ENCODE assay signal across 8 mouse cellular contexts in the genomic region with DNA sequence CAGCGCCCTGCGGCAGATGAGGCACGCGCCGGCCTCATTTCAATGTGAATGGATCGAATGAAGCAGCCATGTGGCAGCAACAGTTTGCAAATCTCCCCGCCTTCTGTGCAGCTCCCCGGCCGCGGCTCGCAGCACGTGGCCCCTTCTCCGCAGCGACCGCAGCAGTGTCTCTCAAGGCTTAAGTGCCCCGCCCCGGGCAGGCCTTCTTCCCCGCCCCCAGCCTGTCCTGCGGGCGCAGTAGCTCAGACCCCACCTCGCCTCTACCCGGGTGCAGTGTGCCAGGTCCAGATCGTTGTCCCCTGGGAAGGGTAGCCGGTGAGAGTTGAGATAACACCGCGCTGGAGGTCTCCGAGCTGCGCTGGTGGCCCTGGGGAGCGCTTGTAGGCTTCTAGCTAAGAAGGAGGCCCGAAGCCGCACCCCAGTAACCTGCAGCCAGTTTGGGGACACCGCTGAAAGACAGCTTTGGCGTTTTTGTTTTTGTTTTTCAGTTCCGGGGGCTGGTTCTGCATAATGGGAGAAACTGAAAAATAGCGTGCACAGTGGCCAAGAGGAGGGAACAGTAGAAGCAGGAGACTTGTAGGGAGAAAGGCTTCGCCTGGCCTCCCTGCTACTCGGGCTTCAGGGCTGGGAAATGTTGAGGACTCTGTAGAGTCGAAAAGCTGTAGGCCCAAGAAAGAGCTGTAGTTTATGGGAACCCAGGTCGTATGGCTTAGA. TPM values are rescaled to one million over a fixed set of nuclear protein-coding genes. Genes with fewer than 3 reads are reported as not detected.
DNase-seq lines count a peak whose midpoint lies in the region; ATAC-seq and TF ChIP-seq lines count a peak whose summit lies in the region.

No protein-coding gene starts in this region.

- no peak overlapping the region for H3K4me3 ChIP-seq in cerebellum, adult 2 months (replicated peaks; ENCODE audit: insufficient read depth, low read depth, low read length)
- peak overlapping the region; percentile 51 for H3K4me3 ChIP-seq in hindbrain, embryonic 10.5 days
- peak overlapping the region; percentile 50 for H3K4me3 ChIP-seq in limb, embryonic 10.5 days

- no peak for TF ChIP-seq POLR2A in cerebellum, adult 2 months (IDR thresholded peaks at IDR 0.05; ENCODE audit: borderline replicate concordance, insufficient read depth, low read length)

- H3K9me3 ChIP-seq in hindbrain, embryonic 10.5 days: no peaks in the 10 kb centered on the region
- no peaks in the 10 kb centered on the region for H3K9me3 ChIP-seq in limb, embryonic 10.5 days (replicated peaks)

- TF ChIP-seq CTCF in cerebellum, adult 2 months (IDR thresholded peaks at IDR 0.05; ENCODE audit: borderline replicate concordance, insufficient read depth, low read depth, low read length): no peak

- H3K27me3 ChIP-seq in cerebellum, adult 2 months (ENCODE audit: control insufficient read depth, insufficient read depth, low read length): no peaks in the 10 kb centered on the region
- H3K27me3 ChIP-seq in hindbrain, embryonic 10.5 days (ENCODE audit: insufficient read depth, poor library complexity, severe bottlenecking): peaks cover 100% of the 10 kb centered on the region
- H3K27me3 ChIP-seq in limb, embryonic 10.5 days (ENCODE audit: low read depth, poor library complexity, severe bottlenecking): peaks cover 90% of the 10 kb centered on the region

- H3K27ac ChIP-seq in cerebellum, adult 2 months (ENCODE audit: insufficient read depth, low read length): no peak overlapping the region
- H3K27ac ChIP-seq in hindbrain, embryonic 10.5 days: peak overlapping the region; percentile 79
- peak overlapping the region; percentile 81 for H3K27ac ChIP-seq in limb, embryonic 10.5 days

- no peaks in the 10 kb centered on the region for H3K36me3 ChIP-seq in hindbrain, embryonic 10.5 days
- no peaks in the 10 kb centered on the region for H3K36me3 ChIP-seq in limb, embryonic 10.5 days

- H3K4me1 ChIP-seq in cerebellum, adult 2 months (ENCODE audit: control insufficient read depth, insufficient read depth, low read length): peaks cover 7% of the 10 kb centered on the region
- peaks cover 70% of the 10 kb centered on the region for H3K4me1 ChIP-seq in hindbrain, embryonic 10.5 days (replicated peaks)
- peaks cover 64% of the 10 kb centered on the region for H3K4me1 ChIP-seq in limb, embryonic 10.5 days

- no peak for ATAC-seq in cerebellum, adult (ENCODE audit: insufficient number of reproducible peaks, low FRiP score, low TSS enrichment)

- 26% methylated on average over 39 of the region's 39 CpGs for WGBS in cerebellum, adult 2 months
- WGBS in hindbrain, embryonic 10.5 days: 2% methylated on average over 39 of the region's 39 CpGs
- 4% methylated on average over 39 of the region's 39 CpGs for WGBS in limb, embryonic 10.5 days

- peak; percentile 45 to 54 for DNase-seq in cerebellum, adult 2 months
- peak; percentile 33 for DNase-seq in thymus, postnatal 14 days
- DNase-seq in thymus, postnatal 25 days: no peak
- DNase-seq in hindbrain, embryonic 10.5 days (ENCODE audit: low spot score): no peak
- peak; percentile 75 for DNase-seq in limb, embryonic 10.5 days (ENCODE audit: low spot score)
- peak; percentile 74 for DNase-seq in neural tube, embryonic 10.5 days (ENCODE audit: extremely low spot score, low spot score)
- DNase-seq in urinary bladder, postnatal 25 days (ENCODE audit: low spot score): no peak

RNA-seq across cellular contexts. Expression of a gene that starts 2.8 kb away (rescaled TPM):
- 3.1 and 4.1 TPM in 2 replicates for polyA plus RNA-seq in cerebellum, adult 2 months (2012; rRNA removed)
- 4.7 and 5.8 TPM in 2 replicates for polyA plus RNA-seq in hindbrain, embryonic 10.5 days (2016; fragmentation: Nextera tagmentation; extraction: Ambion mirVana)
- 5.3 and 6.0 TPM in 2 replicates for polyA plus RNA-seq in limb, embryonic 10.5 days (2016; fragmentation: Nextera tagmentation; extraction: Ambion mirVana)

RNA-seq across cellular contexts. Expression of a gene that starts 28.3 kb away (rescaled TPM):
- 8.1 and 9.8 TPM in 2 replicates for polyA plus RNA-seq in cerebellum, adult 2 months (2012; rRNA removed)
- polyA plus RNA-seq in hindbrain, embryonic 10.5 days (2016; fragmentation: Nextera tagmentation; extraction: Ambion mirVana): 0.67 and 0.81 TPM in 2 replicates
- polyA plus RNA-seq in limb, embryonic 10.5 days (2016; fragmentation: Nextera tagmentation; extraction: Ambion mirVana): 0.62 and 0.86 TPM in 2 replicates

RNA-seq across cellular contexts. Expression of a gene that starts 34.2 kb away (rescaled TPM):
- 37.8 and 38.8 TPM in 2 replicates for polyA plus RNA-seq in cerebellum, adult 2 months (2012; rRNA removed)
- 23.1 and 26.7 TPM in 2 replicates for polyA plus RNA-seq in hindbrain, embryonic 10.5 days (2016; fragmentation: Nextera tagmentation; extraction: Ambion mirVana)
- 23.0 and 26.9 TPM in 2 replicates for polyA plus RNA-seq in limb, embryonic 10.5 days (2016; fragmentation: Nextera tagmentation; extraction: Ambion mirVana)

RNA-seq across cellular contexts. Expression of a gene that starts 51.7 kb away (rescaled TPM):
- 8.4 and 10.4 TPM in 2 replicates for polyA plus RNA-seq in cerebellum, adult 2 months (2012; rRNA removed)
- polyA plus RNA-seq in hindbrain, embryonic 10.5 days (2016; fragmentation: Nextera tagmentation; extraction: Ambion mirVana): 1.2 and 3.8 TPM in 2 replicates
- 2.7 and 7.6 TPM in 2 replicates for polyA plus RNA-seq in limb, embryonic 10.5 days (2016; fragmentation: Nextera tagmentation; extraction: Ambion mirVana)

Comparison
In these comparisons a context has a peak if more than half of its experiments do, and no peak if none do; other contexts are left out.
1. DNase-seq: peak in cerebellum, adult 2 months (2 of 2), thymus, postnatal 14 days (single experiment), limb, embryonic 10.5 days (single experiment) and neural tube, embryonic 10.5 days (single experiment); none in thymus, postnatal 25 days (single experiment), hindbrain, embryonic 10.5 days (single experiment) and urinary bladder, postnatal 25 days (single experiment).